Mouse (Mus musculus) adrenal gland, adult 8-10 months (tissue): Measurements from ENCODE around the gene Srr. TPM values are rescaled to one million over a fixed set of nuclear protein-coding genes. Genes with fewer than 3 reads are reported as not detected.
A peak's percentile ranks its signal among the peaks of the same experiment; 100 is the strongest.

Experiments
- DNase-seq: peaks from one replicate; pipeline ENCODE4 v3.0.0; 2022
- total RNA-seq, 4 experiments: library from RNA; stranded (reverse); gene quantifications; 2 replicates each; pipeline ENCODE4 v1.2.4; 2022

Gene Srr
- total RNA-seq, 4 experiments from 2014 or later, result 31.0 to 54.6 (median 51.0) TPM

GRCm38 (mm10) chr11:74902416-74902815 is 23.3 kb downstream of the Srr start:
- DNase-seq, result no peak

GRCm38 (mm10) chr11:74901555-74901954 is 24.2 kb downstream of the Srr start:
- no peak for DNase-seq

DNA sequence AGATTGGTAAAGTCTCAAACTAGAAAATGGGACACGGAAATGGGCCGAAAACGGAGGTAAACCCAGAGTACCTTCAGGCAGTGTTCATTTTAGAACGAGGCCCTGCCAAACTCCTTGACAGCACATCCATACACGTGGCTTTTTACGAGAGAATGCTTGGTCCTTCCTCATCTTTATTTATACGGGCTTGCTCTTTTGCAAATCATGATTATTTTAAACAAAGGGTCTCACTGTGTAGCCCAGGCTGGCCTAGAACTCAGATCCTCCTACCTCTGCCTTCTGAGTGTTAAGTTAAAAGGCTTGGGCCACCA is 27.3 kb downstream of the Srr start:
- DNase-seq, result no peak

DNA sequence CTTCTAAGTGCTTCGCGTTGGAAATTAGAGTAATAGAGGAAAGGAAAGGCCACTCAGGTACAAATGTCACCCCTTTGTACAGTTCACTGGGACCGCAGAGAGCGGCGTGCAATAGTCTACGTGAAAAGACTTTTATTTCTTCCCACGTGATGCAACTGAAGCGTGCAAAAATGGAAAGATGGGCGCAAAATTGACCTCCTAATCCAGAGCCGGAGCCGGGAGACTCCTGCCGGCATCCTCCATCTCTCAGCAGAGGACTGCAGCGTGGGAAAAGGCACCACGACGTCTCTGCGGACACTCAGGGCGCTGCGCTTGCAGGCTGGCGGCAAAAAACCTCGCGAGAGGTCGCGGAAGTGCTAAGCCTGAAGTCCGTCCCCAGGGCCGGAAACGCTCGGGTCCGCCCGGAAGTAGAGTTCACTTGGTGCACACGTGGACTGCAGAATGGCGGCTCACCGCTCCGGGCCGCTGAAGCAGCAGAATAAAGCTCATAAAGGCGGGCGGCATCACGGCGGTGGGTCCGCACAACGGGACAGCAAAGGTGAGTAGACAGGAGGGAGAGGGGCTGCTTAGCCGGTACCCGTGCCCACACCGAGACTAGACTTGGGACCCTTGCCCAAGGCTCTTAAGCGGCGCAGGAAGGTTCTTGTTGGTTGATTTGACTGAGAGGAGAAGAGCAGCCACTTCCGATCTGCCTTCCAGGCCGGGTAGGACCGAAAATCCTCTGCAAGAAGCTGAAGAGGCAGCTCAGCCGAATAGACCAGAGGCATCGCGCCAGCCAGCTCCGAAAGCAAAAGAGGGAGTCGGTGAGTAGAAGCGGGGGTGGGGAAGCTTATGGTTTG is 27.9 kb downstream of the Srr start, which contains the start of gene Tsr1:
Gene Tsr1 (plus strand): TSS at position 394 of the 839 bp plus-strand sequence.
- peak; percentile 87 for DNase-seq

DNA sequence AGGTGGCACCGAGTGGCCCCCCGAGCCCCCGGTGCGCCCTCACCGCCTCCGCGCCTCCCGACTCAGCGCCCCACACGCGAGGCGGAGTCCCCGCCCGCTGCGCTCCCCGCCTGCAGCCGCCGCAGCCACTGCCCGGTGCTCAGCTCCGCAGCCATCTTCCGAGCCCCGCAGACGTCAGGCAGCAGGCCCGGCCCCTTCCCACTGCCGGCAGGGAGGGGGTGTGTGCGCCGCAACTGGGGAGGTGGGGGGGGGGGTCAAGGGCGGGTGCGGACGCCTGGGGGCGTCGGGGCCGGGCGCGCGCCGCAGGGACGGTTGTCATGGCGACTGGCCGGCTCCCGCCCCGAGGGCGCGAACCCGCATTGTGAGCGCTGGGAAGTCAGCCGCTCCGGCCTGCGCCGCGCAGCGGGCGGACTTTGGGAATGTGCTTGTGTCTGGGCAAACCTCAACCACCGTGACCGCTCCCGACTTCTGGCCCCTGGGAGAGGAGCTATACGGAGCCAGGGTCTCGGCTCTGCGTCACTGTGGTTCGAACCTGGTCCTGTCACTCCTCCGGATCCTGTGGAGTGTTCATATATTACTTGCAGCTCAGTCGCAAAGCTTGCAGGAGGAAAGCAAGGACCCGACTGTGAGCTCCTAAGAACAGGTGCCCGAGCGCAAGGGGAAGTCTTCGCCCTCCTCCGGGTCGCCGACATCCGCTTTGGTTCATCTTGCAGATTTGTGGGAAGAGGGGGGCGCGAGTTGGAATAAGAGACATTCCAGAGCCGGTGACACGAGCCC is 28.7 kb downstream of the Srr start, which contains the start of gene Sgsm2:
Gene Sgsm2 (minus strand): TSS at position 160 of the 777 bp plus-strand sequence.
- DNase-seq, result peak; percentile 64

DNA sequence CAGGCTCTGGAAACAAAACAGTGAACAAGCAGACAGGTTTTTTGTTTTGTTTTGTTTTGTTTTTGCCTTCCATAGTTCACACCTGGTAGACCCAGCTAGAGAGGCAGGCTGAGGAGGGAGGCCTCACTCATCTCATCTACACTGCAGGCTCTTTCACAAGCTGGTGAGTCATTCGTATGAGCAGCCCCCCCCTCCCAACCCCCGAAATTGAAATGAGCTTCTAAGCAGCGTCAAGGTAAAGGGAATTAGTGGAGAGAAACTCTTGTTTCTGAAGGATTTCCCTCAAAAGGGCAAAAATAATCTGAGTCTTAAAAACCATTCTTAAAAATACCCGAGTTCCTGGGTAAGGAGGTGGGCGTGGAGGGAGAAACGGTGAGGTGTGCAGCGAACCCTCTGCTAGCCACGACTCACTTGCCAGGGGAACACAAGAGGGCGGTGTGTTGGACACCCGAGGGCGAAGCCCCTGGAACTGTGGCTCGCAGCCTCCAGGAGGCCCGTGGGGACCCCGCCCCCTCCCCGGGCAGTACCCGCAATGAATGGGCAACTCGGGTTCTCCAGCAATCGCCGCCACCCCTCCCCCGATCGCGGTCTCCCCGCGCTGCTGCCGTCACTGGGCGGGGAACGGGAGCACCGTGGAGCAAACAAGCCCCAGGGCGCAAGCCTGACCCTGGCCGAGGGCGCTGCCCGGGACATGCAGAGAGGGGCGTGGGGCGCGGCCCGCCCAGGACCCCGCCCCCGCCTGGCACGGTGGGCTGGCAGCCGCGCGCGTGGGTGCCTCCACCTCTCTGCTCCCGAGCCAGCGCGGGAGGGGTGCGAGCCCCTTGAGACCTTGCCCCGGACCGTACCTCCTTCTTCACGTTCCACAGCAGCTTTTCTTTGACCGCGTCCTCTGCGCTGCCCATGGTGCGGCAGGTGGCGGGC is 29.5 kb downstream of the Srr start:
- DNase-seq, result peak; percentile 79

GRCm38 (mm10) chr11:74894619-74895018 is 31.1 kb downstream of the Srr start:
- DNase-seq, result no peak

DNA sequence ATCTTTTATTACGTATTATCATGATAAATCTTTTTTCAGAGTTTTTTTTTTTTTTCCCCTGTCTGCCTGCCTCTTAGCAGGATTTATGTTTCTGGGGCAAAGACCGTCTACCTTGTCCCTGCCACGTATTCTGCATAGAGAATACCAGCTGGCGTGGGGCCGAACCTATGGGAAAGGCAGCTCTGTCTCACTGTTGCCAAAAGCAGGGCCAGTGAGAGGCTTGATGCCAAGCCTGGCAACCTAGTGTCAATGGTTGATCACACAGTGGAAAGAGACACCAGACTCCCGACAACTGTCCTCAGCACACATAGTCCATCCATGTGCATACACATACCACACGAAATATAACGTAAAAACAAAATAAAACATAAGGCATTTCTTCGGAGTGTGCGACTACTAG is 42.6 kb downstream of the Srr start:
- DNase-seq, result no peak

- DNase-seq, result no peak
These were observed 43.8 kb downstream of the Srr start for GRCm38 (mm10) chr11:74881979-74882378.

DNA sequence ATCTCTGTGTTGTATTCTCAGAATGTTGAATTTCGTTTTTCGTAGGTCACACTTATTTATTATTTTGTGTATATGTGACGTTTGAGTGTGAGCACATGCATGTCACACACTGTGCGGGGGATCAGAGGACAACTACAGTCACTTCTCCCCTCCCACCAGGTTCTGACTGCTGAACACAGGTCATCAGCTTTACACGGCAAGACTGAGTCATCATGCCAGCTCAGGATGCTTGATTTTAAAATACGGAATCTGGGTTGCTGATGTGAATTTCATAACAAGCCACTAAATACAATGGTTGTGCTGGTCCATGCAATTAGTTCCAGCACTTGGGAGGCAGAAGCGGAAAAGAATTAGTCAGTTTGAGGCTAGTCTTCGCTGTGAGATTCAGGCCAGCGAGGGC is 44.7 kb downstream of the Srr start:
- DNase-seq, result no peak

DNA sequence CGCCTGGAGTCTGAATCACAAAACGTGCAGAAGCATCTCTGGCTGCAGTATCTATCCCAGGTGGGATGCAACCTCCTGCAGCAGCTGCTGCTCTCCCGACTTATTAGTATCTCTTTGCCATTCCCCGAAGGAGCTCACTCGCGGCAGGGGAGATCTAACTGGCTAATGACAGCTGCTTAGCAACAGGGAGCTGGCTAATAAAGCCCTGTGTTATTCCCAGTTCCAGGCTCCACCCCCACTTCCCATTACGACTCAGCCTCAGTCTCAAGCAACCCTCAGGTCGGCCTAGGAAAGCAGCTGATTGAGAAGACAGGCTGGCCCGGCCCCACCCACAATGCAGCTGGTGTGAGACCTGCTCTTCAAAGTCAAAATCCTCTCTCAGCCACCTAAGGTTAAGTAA is 48.9 kb downstream of the Srr start:
- DNase-seq, result no peak

DNA sequence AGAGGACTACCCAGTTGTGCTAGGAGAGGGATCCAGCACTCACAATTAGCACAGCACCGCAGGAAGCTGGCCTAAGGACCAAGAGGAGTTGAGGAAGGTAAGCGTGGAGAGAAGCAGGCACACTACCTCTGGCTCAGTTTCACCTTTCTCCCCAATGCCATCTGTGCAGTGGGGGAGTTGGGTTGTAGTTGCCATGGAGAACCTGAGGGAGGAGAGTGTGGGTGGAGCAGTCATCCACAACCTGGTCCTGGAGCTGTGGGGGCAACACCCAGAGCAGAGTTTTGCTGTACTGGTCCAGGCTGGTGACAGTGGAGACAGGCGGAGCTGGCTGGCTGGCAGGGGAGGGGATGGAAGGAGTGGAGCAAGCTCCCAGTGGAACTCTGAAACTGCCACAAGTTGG is 51.1 kb downstream of the Srr start:
- DNase-seq, result no peak

- DNase-seq, result no peak
These were observed 54.6 kb downstream of the Srr start for GRCm38 (mm10) chr11:74870991-74871622.

- DNase-seq, result no peak
These were observed 55.2 kb downstream of the Srr start for GRCm38 (mm10) chr11:74870544-74870943.

- no peak for DNase-seq
These were observed 56.1 kb downstream of the Srr start for GRCm38 (mm10) chr11:74869603-74870002.

DNA sequence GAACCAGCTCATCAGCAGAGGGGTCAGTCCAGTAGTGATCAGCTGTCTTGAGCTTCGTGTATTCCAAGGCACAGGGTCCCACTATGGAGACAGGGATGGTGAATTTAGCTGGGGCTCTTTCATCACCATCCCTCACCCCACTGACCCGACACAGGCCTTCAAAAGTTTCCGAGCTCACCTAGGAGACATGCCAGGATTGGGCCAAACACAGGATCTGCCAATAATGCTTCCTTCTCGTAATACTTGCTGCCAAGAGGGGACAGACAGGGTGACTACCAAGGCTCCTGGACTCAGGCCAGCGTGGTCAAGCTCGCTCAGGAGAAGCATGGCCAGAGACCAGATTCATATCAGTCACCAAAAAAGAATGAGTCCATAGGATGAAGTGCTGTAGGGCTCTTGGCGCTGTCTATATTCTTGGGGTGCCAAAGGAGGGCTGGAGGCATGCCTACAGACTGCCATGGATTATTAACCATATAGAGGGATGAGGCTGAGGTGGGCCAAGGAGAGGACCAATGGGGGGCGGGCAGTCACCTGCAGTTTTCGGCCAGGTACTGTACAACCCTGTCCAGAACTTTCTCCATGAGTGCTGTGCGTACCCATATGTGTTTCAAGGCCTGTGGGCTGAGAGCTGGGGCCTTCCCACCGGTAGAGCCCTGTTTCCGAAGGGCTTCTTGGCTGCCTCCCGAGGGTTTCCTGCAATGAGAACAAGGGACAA is 57.5 kb downstream of the Srr start:
- no peak for DNase-seq

GRCm38 (mm10) chr11:74867181-74867580 is 58.6 kb downstream of the Srr start:
- DNase-seq, result peak; percentile 72

DNA sequence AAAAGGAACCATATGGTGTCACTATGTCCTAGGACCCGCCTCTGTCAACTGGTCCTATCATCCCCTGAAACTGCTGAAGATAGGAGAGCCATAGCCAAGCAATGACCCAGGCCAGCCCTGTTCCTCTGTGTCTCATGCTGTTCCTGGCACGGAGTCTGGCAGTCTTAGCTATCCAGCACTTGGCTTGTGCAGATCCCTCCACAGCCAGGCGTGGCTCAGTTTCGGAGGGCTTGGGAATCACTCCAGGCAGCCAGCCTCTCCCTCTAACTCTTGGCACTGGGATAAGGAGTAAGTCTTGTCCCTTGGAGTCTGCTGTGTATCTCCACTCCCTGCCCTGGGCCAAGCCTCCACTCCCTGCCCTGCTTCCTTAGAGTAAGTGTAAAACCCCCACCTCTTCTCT is 59.1 kb downstream of the Srr start:
- no peak for DNase-seq

DNA sequence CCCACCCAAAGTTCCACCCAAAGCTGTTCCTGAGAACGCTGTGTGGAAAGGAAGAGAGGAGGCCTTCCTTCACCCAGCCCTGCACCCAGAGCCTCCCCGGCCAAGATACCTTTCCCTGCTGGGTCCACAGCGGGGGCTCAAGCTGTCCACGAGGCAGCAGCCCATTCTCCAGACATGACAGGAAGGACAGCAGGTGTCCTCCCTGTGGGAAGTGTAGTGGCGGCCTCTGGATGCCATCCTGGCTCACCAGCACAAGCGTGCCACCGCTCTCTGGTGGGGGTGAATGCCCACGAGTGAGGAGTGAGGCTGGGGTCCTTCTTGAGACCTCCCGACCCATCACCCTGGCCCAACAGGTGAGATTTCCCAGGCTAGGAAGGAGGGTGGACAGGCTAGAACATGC is 60.5 kb downstream of the Srr start:
- DNase-seq, result no peak

GRCm38 (mm10) chr11:74864421-74864820 is 61.3 kb downstream of the Srr start:
- no peak for DNase-seq

GRCm38 (mm10) chr11:74863471-74863870 is 62.3 kb downstream of the Srr start:
- no peak for DNase-seq

DNA sequence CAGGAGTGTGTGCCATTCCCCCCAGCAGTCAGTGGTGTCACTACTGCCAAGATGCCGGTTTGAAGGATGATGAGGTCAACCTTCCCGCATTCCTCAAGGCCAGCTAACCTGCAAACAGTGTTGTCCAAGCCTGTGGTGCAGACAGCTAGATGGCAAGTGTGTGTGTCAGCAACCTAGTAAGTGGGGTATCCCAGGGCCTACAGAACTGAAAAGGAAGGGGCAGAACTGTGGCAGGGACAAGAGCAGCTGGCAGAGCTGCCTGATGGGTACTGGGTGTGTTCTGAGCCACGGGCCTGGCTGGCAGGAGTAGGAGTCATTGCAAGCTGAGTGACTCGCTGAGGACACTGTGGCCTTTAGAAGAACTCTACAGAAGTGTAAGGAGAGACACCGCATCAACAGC is 63.6 kb downstream of the Srr start:
- DNase-seq, result no peak
